Mouse (Mus musculus): ENCODE measurements around the gene Mfsd14a.

The Mfsd14a gene

GRCm38 (mm10) chr3:116594728-116595602 is 67.5 kb downstream of the Mfsd14a start, which contains the start of gene Sass6:
Sass6 (plus strand) TSS chr3:116594982.
- DNase-seq = peak; percentile 99

GRCm38 (mm10) chr3:116594076-116594727 is 68.3 kb downstream of the Mfsd14a start:
- no peak for DNase-seq

GRCm38 (mm10) chr3:116582201-116582600 is 80.3 kb downstream of the Mfsd14a start:
- DNase-seq = no peak

All from cerebellum, adult 8-10 months (tissue).